Mouse (Mus musculus) lung, postnatal 0 days (tissue): ENCODE measurements around the gene Nectin2.

ENCODE experiments used
- CTCF ChIP-seq: IDR thresholded peaks from 2 replicates; pipeline ENCODE4 v1.5.1; 2016; ENCODE audit warnings: antibody characterized with exemption, mild to moderate bottlenecking
- EP300 ChIP-seq: IDR thresholded peaks from 2 replicates; pipeline ENCODE4 v1.6.1; 2016; ENCODE audit warnings: antibody characterized with exemption, mild to moderate bottlenecking, control low read depth

- TF ChIP-seq EP300 (no peak), CTCF (no peak)
Observed at GRCm38 (mm10) chr7:19769001-19769400, 18.7 kb upstream of the Nectin2 start.
